Mouse (Mus musculus): ENCODE measurements around the gene Ctdspl.

The Ctdspl gene

GRCm38 (mm10) chr9:118926111-118926650, at the start of gene Ctdspl:
TSS of gene Ctdspl (plus strand) at chr9:118926453.
- no peak for DNase-seq (ENCODE audit: low read depth, low spot score)

- DNase-seq (ENCODE audit: low read depth, low spot score) = no peak
Observed at GRCm38 (mm10) chr9:118876902-118877301, 49.4 kb upstream of the Ctdspl start.

- DNase-seq (ENCODE audit: low read depth, low spot score) = no peak
Observed at GRCm38 (mm10) chr9:118877365-118878008, 48.8 kb upstream of the Ctdspl start.

- DNase-seq (ENCODE audit: low read depth, low spot score) = no peak
Observed at GRCm38 (mm10) chr9:118878596-118878995, 47.7 kb upstream of the Ctdspl start.

- no peak for DNase-seq (ENCODE audit: low read depth, low spot score)
Observed at GRCm38 (mm10) chr9:118881281-118881945, 44.8 kb upstream of the Ctdspl start.

- DNase-seq (ENCODE audit: low read depth, low spot score) = no peak
Observed at GRCm38 (mm10) chr9:118881946-118882284, 44.3 kb upstream of the Ctdspl start.

- no peak for DNase-seq (ENCODE audit: low read depth, low spot score)
Observed at GRCm38 (mm10) chr9:118883150-118883549, 43.1 kb upstream of the Ctdspl start.

GRCm38 (mm10) chr9:118885785-118886184, 40.5 kb upstream of the Ctdspl start:
- DNase-seq (ENCODE audit: low read depth, low spot score) = no peak

- no peak for DNase-seq (ENCODE audit: low read depth, low spot score)
Observed at GRCm38 (mm10) chr9:118887201-118887600, 39.1 kb upstream of the Ctdspl start.

- DNase-seq (ENCODE audit: low read depth, low spot score) = no peak
Observed at GRCm38 (mm10) chr9:118887734-118888133, 38.5 kb upstream of the Ctdspl start.

- no peak for DNase-seq (ENCODE audit: low read depth, low spot score)
Observed at GRCm38 (mm10) chr9:118890149-118890548, 36.1 kb upstream of the Ctdspl start.

- no peak for DNase-seq (ENCODE audit: low read depth, low spot score)
Observed at GRCm38 (mm10) chr9:118890645-118891044, 35.6 kb upstream of the Ctdspl start.

- no peak for DNase-seq (ENCODE audit: low read depth, low spot score)
Observed at GRCm38 (mm10) chr9:118891068-118891467, 35.2 kb upstream of the Ctdspl start.

GRCm38 (mm10) chr9:118891593-118891992, 34.7 kb upstream of the Ctdspl start:
- DNase-seq (ENCODE audit: low read depth, low spot score) = no peak

GRCm38 (mm10) chr9:118895101-118895500, 31.2 kb upstream of the Ctdspl start:
- no peak for DNase-seq (ENCODE audit: low read depth, low spot score)

GRCm38 (mm10) chr9:118900677-118901076, 25.6 kb upstream of the Ctdspl start:
- no peak for DNase-seq (ENCODE audit: low read depth, low spot score)

GRCm38 (mm10) chr9:118901917-118902316, 24.3 kb upstream of the Ctdspl start:
- no peak for DNase-seq (ENCODE audit: low read depth, low spot score)

- DNase-seq (ENCODE audit: low read depth, low spot score) = no peak
Observed at GRCm38 (mm10) chr9:118907934-118908620, 18.2 kb upstream of the Ctdspl start.

- no peak for DNase-seq (ENCODE audit: low read depth, low spot score)
Observed at GRCm38 (mm10) chr9:118913048-118913447, 13.2 kb upstream of the Ctdspl start.

- DNase-seq (ENCODE audit: low read depth, low spot score) = no peak
Observed at GRCm38 (mm10) chr9:118913613-118914012, 12.6 kb upstream of the Ctdspl start.

- no peak for DNase-seq (ENCODE audit: low read depth, low spot score)
Observed at GRCm38 (mm10) chr9:118914589-118914988, 11.7 kb upstream of the Ctdspl start.

- DNase-seq (ENCODE audit: low read depth, low spot score) = no peak
Observed at GRCm38 (mm10) chr9:118915290-118915689, 11.0 kb upstream of the Ctdspl start.

Data from retina, adult 2 months (tissue).